Mouse (Mus musculus) frontal cortex, adult (tissue): ENCODE measurements at regions not wholly inside any gene's neighbourhood (a gene's known extent, or its start where the extent isn't known, plus 50 kb on each side); places are given as distances from the start of the nearest gene placed in this dataset.

Experiments used
- ATAC-seq: cut with Nextera tagmentation; 2 replicates; pipeline ENCODE4 v1.9.2; 2017; ENCODE audit warnings: mild to moderate bottlenecking, moderate library complexity, mixed read lengths; ENCODE audit not compliant: low TSS enrichment

- ATAC-seq = peak; percentile 74; the same call in 1 of the 2 replicates
These were observed 70.4 kb downstream of the Irx5 start for GRCm38 (mm10) chr8:92427801-92428200.

DNA sequence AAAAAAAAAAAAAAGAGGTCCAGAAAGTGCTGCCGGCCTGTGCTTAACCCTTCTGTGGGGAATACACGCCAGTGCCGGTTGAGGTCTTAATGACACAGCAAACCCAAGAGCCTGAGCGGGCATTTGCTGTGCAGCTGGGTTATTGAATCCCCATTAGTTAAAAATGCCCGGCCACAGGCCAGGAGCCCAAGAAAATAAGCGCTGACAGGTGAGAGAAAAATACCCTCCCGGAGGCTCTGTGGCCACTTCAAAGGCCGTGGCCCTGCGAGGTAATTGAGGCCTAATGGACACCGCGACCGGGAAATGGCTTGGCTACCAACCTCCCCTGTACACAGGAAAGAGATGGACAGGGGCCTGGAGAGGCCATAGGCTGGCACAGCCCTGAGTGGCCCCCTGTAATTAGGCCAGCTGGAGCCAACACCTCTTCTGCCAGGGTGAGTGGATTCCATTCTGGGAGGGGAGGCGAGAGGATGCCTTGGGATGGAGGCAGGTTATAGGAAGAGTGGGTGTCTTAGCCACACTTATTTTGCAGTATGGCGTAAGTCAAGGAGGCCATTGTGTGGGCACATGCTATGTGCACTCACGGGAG is 79.7 kb downstream of the Irx5 start:
- ATAC-seq = no peak

- no peak for ATAC-seq
These were observed 80.9 kb downstream of the Irx5 start for GRCm38 (mm10) chr8:92438294-92438693.

DNA sequence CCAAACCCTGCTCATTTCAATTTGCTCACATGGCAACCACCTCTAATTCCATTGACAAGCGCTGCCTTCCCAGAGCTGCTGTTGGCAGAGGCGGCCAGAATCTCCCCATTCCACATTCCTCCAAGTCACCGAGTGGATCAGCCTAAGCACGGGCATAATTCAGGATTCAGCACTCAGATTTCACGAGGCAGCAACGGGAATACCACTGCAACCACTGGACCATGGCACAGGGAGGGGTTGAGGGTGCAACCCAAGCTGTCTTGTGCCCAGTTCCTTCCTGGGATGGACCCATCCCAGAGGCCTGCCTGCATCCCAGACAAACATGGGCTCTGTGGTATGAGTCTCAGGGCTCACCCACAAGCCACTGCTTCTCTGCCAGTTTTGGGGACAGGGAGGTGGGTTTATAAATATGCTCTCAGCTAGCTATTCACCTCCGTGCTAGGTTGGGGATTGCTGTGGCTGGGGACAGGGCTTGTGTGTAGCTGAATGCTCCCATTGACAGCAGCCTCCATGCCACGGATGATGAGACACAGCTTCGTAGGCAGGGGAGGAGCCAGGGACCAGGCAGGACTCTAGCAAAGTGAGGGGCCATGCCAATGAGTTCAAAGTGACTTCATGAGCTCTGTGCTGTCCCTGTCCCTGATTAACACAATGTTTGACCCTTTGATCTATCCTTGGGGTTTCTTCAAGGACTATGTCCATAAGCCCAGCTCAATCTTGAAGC is 82.5 kb downstream of the Irx5 start:
- ATAC-seq = no peak

- ATAC-seq = no peak
These were observed 84.7 kb downstream of the Irx5 start for GRCm38 (mm10) chr8:92442086-92442485.

DNA sequence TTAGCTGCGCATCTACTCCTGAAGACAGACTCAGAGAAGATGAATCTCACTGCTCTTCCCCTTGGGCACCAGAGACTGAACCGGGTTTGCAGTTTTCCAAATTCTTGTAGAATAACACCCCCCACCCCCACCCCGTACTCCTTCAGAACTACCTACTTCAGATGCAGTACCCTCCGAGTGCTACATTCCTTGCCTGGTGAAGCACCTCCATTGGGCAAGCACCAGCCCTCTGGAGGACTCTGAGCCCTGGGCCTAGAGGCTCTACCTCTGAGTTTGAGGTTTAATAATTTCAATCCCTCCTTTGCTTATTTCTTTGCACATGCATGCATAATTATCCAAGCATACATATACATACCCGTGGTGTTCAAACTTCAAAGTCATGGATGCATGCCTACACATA is 101.9 kb downstream of the Irx5 start:
- ATAC-seq = no peak

GRCm38 (mm10) chr8:92460129-92460953 is 102.9 kb downstream of the Irx5 start:
- peak; percentile 69 for ATAC-seq

DNA sequence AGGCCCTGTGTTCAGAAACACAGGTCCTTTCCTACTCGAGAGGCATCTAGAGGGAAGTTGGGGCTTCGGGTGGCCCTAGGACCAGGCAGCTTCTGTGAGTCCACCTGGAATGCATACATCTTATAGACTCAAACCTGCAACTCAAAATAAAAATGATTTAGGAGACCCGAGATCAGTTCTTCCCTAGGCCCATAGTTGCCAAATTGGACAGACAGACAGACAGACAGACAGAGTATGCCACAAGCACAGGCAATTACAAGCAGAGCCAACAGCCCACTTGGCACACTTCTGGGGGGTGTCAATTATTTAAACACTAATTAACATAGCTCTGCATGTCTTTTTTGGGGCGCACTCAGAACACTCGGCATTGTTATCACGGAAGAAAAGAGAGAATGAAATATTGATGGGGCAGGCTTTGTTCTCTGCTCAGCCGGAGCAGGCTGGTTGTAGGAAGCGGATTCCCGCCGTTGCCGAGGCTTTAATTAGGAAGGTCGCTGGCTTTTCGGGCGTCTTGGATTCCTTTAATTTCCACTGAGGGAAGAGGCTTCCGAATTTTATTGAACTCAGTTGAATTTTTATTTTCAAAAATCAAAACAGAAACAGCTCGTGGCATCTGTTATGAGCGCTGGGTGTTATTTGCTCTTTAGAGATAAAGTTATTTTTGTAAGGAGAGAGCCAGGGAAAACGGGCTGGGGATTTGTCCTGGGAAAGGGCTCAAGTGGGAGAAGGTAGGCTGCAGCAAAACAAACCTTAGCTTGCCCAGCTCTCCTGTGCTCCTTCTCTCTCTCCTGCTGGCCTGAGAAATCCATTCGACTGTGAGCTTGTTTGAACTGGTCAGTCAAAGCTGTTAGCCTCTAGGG is 111.9 kb downstream of the Irx5 start:
- no peak for ATAC-seq

DNA sequence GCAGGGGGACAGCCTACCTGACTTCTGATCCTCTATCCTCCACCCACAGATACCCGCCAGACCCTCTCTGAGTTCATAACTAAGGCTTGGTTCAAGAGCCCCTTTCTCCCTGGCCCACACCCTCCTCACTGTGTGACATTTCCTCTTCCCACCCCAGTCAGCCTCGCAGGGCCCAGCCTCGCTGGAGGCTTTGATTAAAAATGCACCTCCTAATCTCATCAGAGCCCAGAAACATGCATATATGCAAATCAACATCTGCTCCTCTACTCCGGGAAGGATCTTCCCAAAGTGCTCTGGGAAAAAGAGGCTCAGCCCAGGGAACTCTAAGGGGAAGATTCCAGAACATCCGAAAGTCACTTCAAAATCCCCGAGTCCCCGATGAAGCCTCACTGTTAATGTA is 114.8 kb downstream of the Irx5 start:
- peak; percentile 88 for ATAC-seq

DNA sequence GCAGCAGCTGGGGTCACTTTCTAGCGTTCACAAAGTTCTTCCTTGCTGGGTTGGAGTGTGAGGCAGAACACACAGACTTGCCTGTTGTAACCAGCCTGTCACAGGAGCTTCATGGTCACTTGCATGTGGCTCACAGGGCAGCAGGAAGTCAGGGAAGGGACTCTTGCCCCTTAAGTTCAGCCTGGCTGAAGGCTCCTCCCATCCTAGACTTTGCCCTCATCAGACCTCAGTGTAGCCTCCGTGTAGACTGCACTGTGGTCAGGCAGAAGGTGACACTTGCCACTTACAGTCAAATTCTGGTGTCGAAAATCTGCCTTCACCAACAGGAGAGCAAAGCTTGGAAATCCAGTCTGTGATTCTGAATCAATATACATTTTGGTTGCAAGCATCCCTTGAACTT is 115.4 kb downstream of the Irx5 start:
- no peak for ATAC-seq

- ATAC-seq = no peak
These were observed 125.0 kb downstream of the Irx5 start for GRCm38 (mm10) chr8:92482393-92482792.

DNA sequence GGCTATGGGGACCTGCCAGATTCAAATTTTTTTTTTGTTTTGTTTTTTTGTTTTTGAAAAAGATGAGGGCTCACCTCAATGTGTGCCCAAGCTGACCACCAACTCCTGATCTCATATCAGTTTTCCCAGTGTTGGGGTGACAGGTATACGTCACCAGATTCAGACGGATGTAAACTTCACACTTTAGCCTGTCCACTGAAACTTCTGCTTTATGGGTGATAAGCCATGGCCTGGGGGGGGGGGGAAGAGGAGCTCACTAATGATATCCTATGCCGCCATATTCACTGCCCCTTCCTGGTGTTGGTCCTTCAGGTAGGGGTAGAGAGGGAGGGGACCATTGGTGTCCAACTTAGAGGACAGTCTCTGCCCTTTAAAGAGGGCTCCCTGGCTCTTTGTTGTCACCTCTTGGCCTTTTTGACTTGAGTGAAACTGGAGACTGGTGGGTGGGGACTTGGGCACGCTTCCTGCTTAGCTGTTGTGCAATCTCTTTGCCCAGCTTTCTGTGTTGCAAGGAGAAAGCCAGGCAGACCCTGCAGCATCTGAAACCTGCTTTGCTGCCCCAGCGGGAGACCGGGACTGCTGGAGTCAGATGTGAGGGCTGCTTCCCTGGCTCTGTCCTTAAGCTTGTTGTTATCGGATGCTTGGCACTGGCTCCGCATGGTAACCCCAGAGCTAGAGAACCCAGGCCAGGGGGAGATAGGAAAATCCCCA is 125.8 kb downstream of the Irx5 start:
- ATAC-seq = no peak

DNA sequence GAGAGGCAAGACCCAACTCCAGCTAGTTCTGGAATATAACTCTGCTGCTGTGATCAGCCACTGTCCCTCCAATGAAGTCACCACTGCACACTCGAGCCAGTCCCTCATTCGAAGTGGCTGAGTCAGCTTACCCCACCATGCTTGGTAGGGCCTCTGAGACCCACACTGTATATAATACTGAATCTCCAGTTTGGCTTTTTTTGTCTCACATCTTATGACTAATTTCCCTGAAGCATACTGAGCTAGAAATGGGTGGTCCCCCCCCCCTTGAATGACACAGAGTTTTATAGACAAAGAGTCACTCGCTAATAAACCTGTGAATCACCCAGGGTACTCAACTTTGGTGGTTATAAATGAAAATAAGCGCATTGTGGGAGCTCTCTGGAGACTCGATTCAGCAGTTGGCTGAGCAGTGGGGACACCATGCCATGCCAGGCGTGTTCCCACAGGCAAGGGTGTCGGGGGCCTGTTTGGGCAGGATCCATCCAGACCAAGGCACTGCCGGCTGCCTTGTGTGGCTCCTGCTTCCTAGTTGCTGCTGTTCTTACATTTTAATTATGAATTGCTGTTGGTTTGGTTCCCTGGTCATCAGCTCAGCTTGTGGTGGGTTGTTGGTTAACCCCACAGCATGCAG is 131.2 kb downstream of the Irx5 start:
- no peak for ATAC-seq

- no peak for ATAC-seq
These were observed 134.1 kb downstream of the Irx5 start for GRCm38 (mm10) chr8:92491533-92491932.

DNA sequence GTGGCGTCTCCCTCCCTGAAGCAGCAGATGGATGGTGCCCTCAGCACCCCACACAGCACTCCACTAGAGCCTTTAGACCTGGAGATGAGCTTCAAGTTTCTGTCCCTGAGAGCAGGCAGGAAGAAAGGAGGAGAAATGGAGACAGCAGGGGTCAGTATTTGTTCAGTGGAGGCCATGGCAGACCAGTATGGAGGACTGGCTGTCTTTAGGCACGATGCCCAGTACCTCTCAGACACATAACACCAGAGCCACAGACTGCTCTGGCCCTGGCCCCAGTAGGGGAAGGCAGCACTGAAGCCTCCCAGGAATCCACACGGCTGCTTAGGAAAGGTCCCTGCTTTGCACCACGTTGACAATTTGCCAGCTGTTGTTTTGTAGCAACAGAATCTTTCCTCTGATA is 136.0 kb downstream of the Irx5 start:
- ATAC-seq = no peak

DNA sequence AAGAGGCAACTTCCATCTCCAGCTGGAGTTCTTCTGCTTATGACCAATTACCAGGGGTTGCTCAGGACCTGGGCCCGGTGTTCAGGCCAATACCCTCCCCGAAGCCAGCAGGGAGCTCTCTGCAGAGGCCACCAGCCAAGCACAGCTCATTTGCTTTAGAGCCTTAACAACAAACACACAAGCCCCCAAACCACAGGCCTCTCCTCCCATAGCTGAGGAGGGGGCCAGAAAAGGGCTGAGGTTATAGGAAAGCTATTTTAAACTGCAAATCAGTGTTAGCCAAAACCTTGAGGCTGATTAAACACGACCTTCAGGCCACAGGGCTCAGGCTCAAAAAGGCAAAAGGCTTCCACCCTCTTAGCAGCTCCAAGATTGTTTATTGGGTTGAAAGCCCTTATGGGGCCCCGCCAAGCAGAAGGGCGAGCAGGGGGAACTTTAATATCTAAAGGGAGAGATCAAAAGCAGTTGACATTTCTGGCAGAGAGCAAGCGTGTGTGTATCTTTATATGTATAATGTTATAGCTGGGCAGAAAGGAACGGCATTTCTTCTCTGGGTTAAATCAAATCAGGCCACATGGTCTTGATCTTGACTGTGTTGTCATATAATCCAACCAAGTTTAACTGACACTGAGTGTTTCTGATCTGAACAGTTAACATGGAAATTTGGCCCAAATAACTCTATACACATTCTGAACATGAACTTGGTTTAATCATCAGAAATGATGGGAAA is 148.3 kb downstream of the Irx5 start:
- ATAC-seq = no peak

- ATAC-seq = no peak
These were observed 149.0 kb downstream of the Irx5 start for GRCm38 (mm10) chr8:92506436-92506835.

GRCm38 (mm10) chr8:92506906-92507305 is 149.5 kb downstream of the Irx5 start:
- ATAC-seq = no peak

DNA sequence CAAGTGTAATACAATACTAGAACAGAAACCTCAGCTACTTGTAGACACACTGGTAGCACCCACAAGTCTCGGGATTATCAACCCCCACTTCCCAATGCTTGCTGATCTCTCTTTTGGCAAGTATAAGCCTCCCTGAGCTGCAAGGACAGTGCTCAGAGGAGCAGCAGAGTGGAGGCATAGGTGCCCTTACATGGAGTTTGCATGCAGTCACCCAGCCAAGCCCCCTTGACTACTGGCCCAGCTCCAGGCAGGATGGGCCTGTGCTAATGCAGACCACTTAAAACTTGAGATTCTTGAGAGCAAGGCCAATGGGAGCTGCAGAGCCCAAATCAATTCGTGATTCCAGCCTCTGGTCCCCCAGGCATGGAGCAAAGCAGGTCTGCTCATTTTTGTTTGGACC is 158.0 kb downstream of the Irx5 start:
- ATAC-seq = no peak

GRCm38 (mm10) chr8:92518031-92518430 is 156.1 kb upstream of the Irx6 start:
- no peak for ATAC-seq
